Mouse (Mus musculus) ovary, postnatal 36 days (tissue): ENCODE results near the gene Pfn1.

Source experiments
- DNase-seq: peaks from one replicate; pipeline ENCODE4 v3.0.0; 2022; ENCODE audit warnings: low spot score, mixed read lengths

The Pfn1 gene

DNA sequence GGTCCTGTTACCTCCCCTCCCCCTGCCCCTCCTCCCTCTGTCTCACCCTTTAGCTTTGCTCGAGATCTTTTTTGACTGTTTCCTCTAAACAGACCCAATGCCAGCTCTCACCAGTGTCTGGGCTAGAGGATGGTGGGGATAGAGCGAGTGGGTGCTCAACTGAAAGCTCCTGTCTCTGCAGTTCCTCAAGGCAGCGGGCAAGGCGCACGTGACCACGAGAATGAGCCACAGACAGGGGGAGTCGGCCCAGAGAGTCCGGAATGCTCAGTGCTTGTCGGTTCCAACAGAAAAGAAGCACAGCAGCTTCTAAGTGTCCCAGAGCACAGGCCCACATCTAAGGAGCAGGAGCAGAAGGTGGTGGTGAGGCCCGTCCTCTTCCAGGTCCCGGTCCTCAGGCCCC is 20.1 kb upstream of the Pfn1 start:
- no peak for DNase-seq

DNA sequence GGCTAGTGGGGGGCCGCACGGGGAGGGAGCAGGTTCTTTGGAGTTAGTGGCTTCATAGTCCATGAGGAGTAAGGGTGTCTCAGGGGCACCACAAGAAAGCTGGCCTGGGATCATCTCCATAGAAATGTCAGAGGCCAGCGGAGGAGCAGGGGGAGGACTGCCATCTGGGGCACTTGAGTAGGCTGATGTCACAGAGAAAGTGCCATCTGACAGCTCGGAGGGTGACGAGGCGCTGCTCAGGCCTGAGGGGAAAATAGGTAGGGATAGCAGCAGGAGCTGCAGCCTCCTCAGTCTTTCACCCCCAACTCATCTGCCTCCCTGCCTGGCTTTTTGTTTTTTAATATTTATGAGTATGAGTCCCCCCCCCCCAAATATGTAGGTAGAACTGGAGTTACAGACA is 19.6 kb upstream of the Pfn1 start:
- DNase-seq, result no peak

DNA sequence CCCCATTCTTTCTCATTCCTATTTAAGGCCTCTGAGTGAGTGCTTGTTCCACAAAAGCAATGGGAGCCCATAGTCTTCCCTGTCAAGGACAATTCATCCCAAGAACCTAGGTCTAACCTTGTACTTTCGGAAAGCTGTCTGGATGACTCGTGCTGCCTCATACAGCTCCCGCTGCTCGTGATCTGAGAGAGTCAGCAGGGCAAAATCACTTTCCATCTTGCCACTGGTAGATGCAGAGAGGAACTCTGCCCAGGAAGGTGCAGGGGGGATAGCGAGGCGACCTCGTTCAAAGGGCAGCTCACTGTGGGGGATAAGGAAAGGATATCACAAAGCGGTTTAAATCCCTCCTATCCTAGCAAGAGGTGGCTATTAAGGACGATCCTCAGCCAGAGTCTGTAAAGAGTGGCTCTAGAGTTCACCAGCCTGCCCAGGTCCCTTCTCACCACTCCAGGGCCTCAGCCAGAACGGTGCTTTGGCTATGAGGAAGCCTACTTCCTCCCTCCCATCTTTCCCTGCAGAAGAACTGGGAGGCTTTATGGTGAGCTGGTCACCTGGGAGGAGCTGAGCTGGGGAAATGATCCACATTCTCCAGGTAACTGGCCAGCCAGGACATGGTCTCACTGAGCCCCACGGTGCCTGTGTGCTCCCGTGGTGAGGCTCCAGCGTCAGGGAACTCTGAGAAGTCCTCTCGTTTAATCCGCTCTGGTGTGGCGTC is 17.0 kb upstream of the Pfn1 start:
- DNase-seq, result no peak

DNA sequence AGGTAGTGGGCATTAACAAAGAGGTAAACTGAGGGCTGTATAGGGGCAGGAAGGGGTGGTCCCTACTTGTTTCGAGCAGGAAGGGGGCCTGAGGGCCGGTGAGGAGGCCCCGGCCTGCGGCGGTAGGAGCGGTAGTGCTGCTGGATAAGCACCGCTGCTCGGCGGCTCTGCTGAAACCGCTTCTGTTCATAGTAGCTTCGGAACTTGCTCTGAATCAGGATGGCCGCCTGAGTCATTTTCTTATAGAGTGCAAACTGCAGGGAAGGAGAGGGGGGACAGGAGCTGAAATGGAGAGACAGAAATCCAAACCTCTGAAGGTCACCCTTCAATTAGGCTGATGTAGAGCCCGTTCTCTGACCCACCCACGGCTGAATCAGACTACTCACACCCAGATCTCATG is 16.0 kb upstream of the Pfn1 start:
- no peak for DNase-seq

DNA sequence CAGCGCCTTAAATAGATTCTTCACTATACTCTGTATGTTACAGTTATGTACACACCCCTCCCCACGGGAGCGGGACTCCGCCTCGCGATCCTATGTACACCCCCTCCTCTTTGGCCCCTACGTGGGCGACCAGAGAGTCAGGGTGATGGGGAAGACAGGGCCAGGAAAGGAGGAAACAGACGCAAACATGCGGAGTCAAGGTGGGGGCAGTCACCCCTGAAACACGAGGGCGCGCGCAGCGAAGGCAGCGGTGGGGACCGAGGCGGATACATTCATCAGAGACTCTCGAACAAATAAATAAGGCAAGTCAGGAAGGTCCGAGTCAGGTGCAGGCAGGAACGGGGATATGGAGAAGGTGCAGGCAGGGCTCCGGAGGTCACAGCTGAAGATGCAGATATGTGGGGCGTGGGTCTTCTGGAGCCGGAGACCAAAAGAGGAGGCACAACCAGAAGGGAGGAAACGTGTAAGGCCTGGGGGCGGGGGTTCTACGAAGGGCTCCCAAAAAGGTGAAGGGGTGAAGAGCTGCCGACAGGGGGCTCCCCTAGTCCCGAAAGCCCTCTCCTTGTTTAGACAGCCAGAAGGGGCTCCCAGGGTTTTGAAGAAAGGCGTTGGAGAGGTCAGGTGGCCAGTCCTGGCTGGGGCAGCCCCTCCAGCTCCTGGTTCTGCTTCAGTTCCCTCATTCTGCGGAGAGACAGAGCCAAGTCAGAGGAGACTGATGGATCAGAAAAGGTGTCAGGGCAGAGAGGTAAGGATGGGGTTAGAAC is 15.3 kb upstream of the Pfn1 start:
- DNase-seq, result peak; percentile 80

DNA sequence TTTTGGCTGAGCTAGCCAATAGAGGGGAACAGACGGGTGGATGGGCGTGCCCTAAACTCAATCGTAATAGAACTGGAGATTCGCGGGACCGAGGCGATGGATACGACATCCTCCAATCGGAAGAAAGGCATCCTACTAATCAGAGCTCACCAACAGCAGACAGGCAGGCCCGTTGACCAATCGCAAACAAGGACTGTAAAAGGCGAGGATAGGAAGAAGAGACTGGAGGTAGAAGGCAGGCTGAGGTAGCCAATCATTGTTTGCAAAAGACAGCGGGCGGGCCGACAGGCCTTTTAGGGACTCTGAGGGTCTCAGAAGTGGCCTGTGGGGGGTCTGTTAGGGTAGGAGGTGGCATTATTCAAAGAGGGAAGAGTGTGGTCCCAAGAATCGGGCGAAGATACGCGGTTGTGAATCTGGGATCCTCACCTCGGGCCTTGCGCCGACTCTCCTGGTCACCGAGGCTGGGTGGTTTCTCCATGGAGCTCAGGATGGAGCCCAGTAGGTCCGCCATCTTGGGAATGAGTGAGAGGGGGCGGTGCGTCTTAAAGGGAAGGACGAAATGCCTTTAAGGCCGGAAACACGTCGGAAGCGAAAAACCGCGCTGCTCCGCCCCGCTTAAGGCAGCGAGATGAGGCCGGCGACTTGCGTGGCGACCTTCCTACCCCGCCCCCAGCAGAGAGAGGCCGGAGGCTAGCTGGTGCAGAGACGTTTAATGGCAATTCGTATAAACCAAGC is 14.5 kb upstream of the Pfn1 start, which contains the start of gene Spag7:
Spag7 (minus strand) TSS at position 646 of the 735 bp plus-strand sequence.
- DNase-seq, result peak; percentile 92

DNA sequence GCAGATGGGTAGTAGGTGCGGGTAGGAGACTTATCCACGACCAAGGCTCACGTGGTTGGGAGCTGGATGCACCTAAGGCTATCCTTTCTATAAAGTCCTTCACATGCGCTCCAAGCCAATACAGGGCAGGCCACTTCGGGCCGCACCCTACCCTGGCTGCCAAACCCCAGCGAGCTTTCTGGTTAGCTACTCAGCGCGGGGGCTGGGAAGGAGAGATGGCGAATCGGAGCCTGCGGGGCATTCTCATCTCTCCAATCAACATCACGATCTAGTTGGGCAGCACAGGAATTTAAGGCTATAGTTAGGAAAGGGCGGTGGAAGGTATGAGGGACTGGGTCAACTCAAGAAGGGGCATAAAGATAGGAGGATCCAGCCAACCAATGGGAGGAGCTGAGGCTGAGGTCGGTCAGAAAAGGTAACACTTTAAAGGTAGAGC is 13.9 kb upstream of the Pfn1 start:
- DNase-seq, result peak; percentile 70

DNA sequence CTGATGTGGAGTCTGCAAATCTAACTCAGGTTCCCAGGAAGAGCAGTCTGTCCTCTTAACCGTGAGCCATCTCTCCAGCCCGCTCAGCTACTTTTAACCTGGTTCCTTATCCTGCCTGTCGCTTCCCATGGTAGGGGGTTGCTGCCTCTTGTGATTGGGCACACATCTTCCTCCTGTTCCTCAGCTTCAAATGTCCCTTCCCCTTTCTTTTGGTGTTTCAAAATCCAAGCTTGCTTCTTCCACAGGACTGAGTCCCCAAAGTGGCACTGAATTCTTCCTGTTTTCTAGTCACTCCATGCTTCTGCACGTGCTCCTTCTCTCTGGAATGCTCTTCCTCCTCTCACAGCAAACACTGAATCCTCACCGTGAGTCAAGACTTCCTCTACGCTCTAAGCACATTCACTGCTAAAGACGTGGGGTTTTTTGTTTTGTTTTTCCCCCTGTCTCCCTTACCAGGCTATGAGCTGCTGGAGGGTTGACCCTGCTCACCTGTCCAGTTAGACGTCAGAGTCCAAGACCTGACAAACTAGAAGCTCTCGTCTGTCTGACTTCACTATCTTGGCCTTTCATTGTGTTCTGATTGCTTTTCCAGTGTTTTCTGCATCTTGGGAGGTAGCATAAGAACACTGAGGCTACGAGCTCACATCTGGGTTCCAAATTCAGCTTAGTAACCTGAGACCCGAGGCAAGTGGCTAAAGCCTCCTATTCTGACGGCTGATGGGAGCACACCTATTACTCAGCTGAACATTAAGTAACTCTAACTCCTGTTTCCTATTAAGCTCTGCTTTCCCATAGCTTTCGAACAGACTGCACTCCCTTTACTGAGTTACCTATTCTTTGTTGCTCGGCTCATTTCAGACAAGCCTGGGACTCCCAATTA is 13.1 kb upstream of the Pfn1 start:
- DNase-seq, result no peak

DNA sequence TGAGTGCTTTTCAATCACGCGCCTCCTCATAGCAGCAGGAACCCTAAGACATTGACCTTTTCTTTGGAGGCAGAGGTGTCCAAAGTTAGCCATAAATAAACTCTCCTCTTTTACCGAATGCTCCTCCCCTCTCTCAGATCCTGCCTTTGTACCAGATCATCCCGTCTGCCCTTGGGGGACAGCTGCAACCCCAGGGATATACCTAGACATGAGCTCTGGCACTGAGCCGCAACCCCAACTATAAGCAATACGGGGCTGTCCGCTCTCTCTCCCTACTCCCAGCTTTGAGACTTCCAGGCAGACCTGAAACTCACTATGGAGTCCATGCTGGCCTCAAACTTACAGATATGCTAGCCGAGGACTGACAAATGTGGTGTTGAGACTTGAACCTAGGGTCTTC is 12.2 kb upstream of the Pfn1 start:
- no peak for DNase-seq

DNA sequence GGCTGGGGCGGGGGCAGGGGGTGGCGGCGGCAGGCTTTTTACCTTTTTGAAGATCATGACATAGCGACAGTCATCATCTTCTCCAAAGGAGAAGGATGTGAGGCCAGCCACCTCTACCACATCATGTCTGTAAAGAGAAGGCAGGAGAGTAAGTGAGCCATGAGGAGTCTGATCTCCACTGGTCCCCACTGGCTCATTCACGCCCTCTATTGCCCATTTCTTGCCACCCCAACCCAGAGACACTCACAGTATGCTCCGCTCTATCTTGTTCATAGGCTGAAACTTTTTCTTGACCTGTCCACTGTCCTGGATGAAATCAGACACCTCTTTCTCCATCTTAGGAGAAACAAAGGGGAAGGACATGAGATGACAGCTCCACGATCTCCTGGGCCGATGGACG is 10.3 kb upstream of the Pfn1 start:
- DNase-seq, result no peak

DNA sequence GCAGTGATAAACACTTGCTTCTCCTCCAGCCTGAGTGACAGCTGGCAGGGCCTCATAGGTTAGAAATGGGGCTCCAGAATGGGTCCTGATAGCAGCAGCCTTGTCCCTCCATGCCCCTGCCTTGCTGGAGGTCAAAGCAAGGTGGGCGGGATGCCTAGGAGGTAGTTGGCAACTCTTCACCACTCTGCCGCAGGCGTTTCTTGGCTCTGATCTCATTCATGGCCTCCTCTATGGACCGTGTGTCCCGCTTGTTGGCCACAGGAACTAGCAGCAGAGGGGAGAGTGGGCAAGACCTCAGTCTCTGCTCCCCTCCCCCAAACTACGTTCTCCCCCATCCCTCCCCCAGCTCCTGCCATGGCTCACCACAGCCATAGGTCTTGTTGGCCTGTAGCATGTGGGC is 9.5 kb upstream of the Pfn1 start:
- DNase-seq, result no peak

DNA sequence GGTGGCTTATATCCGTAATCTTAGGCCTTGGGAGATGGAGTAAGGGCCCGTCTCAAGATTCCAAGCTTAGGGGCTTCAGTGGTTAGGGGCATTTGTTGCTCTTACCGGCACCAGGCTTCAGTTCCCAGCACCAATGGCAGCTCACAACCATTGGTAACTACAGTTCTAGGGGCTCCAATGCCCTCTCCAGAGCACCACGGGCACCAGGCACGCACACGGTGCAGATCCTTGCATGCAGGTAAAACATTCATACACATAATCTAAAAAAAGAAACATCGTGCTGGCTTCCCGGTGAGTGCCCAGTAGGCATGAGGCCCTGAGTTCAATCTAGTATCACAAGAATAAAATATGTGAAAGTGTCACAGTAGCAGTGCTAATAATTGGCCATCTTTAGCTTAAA is 8.7 kb upstream of the Pfn1 start:
- no peak for DNase-seq

DNA sequence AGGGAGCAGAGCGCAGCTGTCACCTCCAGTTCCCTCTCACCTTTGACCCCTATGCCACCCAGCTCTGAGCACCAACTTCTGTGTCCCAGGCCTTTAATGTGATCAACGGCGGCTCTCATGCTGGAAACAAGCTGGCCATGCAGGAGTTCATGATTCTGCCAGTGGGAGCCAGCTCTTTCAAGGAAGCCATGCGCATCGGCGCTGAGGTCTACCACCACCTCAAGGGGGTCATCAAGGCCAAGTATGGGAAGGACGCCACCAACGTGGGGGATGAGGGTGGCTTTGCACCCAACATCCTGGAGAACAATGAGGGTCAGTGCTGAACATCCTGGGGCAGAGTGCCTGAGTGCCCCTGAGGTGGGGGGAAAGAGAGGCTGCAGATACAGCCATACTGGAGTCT is 6.1 kb upstream of the Pfn1 start:
- DNase-seq, result no peak

DNA sequence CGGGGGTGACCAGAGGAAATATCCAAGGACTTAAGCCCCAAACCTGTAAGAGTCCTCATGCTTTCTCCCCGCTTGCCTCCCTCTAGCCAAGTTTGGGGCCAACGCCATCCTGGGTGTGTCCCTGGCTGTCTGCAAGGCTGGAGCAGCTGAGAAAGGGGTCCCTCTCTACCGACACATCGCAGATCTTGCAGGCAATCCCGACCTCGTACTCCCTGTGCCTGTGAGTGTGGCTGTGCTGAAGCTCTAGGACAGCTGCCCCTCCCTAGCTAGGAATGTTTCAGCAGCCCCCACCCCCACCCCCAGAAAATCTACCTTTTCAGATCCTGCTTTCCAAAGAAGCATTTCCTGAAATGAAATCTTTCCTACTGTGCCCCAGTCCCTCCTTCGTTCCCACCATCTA is 4.5 kb upstream of the Pfn1 start:
- DNase-seq, result no peak

DNA sequence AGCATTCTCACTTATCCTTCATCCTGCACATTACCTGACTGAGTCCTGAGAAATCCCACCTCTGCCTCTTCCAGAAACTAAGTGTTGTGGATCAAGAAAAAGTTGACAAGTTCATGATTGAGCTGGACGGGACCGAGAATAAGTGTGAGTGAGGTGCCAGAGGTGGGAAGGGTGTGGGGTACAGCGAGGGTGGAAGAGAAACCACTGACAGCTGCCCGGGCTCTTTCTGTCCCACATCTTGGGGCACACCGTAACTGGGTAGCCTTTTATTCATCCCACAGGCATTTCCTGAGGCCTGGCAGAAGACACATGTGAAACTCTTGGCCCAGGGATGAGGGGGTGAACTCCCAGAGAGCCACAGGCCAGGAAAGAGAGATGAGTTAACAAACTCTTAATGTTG is 4.1 kb upstream of the Pfn1 start:
- DNase-seq, result no peak

DNA sequence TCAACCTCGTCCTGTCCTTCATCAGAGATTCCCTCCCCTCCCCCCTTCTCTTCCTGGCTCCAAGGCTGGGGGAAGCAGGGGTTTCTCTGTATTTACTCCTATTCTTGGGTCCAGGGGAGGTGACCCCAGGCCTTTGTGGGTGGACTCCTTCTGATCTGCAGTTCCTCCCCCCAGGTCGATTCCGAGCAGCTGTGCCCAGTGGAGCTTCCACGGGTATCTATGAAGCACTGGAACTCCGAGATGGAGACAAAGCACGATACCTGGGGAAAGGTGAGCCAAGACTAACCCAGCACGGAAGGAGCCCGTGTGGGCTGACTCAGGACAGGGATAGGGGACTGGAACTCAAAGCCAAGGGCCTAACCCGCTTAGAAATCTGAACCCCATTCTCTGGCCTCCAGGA is 3.5 kb upstream of the Pfn1 start:
- no peak for DNase-seq

DNA sequence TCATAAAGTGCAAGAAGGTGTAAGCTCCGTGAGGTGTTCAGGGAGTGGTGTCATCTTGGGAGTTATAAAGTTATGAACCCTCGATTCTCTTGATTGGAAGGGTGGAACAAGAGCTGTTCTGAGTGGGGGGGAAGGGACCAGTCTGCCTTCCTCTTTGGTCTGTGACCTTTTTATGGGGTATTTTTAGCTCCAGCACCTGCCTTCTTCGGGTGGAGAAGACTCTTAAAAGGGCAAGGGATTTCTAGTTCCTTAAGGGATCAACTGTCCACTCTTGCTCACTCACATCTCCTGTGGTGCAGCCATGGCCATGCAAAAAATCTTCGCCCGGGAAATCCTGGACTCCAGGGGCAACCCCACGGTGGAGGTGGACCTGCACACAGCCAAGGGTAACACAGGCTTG is 3.1 kb upstream of the Pfn1 start:
- DNase-seq, result no peak

DNA sequence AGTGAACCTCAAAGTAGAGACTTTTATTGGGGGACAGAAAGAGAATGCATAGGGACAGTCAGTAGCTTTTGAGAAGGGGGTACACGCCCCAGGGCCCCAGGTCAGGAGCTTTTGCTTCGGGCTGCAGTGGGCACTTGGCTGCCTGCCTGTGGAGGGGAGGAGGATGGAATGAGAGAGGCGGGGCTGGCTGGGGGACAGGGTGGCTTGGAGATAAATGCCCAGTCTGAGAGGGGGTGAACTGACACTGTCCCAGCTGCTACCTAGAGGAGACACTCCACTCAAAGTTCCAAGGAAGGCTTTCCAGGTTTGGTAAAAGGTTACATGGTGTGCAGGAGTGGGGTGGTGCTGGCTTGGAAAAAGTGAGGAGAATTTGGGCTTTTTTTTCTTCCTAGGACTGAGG is 2.5 kb upstream of the Pfn1 start, which contains the start of gene Eno3:
Eno3 (plus strand) TSS at position 239 of the 400 bp plus-strand sequence.
- DNase-seq, result no peak

DNA sequence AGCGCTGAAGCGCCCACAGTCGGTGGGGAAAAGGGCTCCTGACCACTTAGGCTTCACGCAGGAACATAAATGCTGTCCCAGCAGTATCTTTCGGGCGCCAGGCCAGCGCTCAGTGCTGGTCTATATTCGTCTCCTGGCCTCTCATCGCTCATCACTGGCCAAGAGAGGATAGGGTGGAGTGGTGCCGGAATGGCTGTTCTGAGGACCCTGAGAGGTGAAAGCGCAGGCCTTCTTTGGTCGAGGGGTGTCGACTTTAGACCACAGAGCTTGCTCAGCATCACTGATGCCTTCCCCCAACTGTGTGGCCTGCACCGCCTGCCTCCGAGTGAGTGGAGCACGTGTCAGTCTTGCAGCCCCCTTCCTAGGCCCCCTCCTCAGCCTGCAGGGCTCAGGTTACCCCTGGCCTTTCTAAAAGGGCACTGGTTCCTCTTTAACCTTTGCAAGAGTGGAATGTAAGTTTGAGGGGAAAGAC is 2.0 kb upstream of the Pfn1 start:
- DNase-seq, result peak; percentile 54

DNA sequence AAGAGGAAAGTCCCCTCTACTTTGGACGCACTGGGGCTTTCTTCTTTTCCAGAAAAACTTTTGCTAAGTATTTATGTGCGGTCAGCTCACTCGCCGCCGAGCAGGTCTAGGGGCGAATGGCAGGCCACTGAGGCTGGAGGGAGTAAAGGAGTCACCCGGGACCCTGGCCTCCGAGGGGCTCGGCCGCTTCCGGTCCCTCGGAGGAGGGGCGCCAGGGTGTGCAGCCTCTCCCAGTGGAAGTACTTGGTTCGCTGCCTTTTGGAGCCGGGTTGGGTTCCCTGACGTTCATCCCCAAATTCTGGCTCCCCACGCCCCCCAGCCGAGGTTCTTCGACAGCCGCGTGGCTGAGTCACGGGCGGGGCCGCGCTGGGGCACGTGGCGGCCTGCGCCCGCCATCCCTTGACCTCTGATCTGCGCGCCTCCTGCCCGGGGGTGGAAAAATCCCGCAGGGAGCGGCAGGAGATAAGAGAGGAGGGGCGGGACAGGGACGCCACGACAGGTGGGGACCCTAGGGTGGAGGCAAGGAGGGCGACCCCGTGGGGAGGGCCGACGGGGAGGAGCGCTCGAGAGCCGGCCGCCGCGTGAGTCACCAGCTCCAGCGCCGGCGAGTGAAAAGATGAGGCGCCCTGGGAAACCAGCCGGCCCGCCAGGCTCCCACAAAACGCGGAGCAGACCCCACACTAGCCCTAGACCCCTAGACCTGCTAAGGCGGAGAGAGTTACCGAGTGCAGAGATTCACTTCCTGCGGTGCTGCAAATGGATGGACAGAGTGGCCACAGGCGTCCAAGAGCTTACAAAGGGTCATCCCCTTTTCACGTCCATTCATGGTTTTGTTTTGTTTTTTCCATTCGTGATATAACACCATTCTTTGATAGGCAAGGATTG is 1.4 kb upstream of the Pfn1 start:
- DNase-seq, result peak; percentile 69
